Mouse (Mus musculus): ENCODE results near the gene Fbxo17. TPM values are rescaled to one million over a fixed set of nuclear protein-coding genes. Genes with fewer than 3 reads are reported as not detected.

Fbxo17 gene
- polyA plus RNA-seq, 1 experiment, result 1.3 TPM

GRCm38 (mm10) chr7:28766910-28767309 is 50.3 kb downstream of the Fbxo17 start:
- 3% methylated on average over 14 of the region's 14 CpGs for WGBS
- no peak overlapping the region for H3K27ac ChIP-seq (ENCODE audit: insufficient read depth, low read depth, low read length)
- H3K36me3 ChIP-seq (ENCODE audit: control insufficient read depth, insufficient read depth, low read length), result no peaks in the 10 kb centered on the region

DNA sequence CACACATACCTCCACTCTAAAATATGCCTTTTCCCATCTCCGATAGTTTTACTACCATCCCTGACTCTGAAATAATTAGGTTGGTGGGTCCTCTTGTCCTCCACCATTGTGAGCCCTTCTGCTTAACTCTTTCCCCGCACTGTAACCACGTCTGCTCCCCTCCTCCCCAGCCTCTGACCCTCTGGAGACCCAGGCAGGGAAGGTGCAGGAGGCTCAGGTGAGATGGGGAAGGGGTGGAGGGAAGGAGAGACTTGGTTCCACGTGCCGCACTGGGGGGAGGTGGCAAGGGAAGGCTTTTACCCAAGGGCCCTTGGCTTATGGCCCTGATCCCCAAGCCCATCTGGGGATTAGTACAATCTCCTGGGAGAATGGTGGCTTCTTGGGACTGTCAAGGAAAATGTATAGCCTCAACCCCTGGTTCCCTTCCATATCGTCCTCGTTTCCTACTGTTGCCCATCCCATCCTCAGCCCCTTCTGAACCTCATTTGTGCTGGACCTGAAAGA is 50.9 kb downstream of the Fbxo17 start, which contains the start of gene Nfkbib:
Gene Nfkbib (minus strand): TSS at position 51 of the 504 bp plus-strand sequence.
- Histone ChIP-seq H3K27ac (ENCODE audit: insufficient read depth, low read depth, low read length) (no peak within 1 kb of the TSS), H3K27me3 (replicated peaks; ENCODE audit: control insufficient read depth, insufficient read depth, low read length) (no peaks in the 10 kb centered on the region), H3K4me3 (ENCODE audit: insufficient read depth, low read depth, low read length) (peak within 1 kb of the TSS; percentile 98), H3K36me3 (ENCODE audit: control insufficient read depth, insufficient read depth, low read length) (no peaks in the 10 kb centered on the region), H3K4me1 (ENCODE audit: control insufficient read depth, insufficient read depth, low read length) (peaks cover 10% of the 10 kb centered on the region; the same call in 1 of the 2 replicates)
- DNase-seq, result no peak
- WGBS, result 65% methylated on average over 7 of the region's 7 CpGs
- TF ChIP-seq POLR2A (IDR thresholded peaks at IDR 0.05; ENCODE audit: low read depth, low read length) (no peak), CTCF (conservative IDR thresholded peaks at IDR 0.05; ENCODE audit: insufficient read depth, insufficient read length, low read depth, low read length) (no peak)

More at GRCm38 (mm10) chr7:28766910-28767309, 50.3 kb downstream of the Fbxo17 start:
- Histone ChIP-seq H3K4me1 (ENCODE audit: control insufficient read depth, insufficient read depth, low read length) (peaks cover 10% of the 10 kb centered on the region; the same call in 1 of the 2 replicates), H3K27me3 (replicated peaks; ENCODE audit: control insufficient read depth, insufficient read depth, low read length) (no peaks in the 10 kb centered on the region), H3K4me3 (ENCODE audit: insufficient read depth, low read depth, low read length) (peak overlapping the region; percentile 81)
- TF ChIP-seq POLR2A (IDR thresholded peaks at IDR 0.05; ENCODE audit: low read depth, low read length) (no peak), CTCF (conservative IDR thresholded peaks at IDR 0.05; ENCODE audit: insufficient read depth, insufficient read length, low read depth, low read length) (no peak)
- no peak for DNase-seq

DNA sequence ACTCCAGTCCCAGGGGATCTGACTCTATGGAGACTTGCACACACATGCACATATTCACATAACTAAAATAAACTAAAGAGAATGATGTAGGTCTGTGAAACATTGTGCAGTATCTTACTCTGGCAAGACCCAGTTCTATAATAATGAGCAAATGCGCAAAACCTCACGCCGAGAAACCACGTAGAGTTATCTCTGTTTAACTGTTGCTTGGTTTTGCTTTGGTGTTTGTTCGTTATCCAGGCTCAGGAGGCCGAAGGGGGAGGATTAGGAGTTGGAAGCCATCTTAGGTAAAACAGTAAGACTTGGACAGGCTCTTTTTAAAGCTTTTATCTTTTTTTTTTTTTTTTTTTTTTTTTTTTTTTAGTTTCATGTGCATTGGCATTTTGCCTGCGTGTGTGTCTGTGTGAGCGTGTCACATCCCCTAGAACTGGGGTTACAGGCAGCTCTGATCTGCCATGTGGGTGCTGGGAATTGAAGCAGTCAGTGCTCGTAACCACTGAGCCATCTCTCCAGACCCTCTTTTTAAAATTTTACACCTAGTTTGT is 52.9 kb downstream of the Fbxo17 start:
- 95% methylated on average over 9 of the region's 9 CpGs for WGBS
- Histone ChIP-seq H3K36me3 (ENCODE audit: control insufficient read depth, insufficient read depth, low read length) (no peaks in the 10 kb centered on the region), H3K4me1 (ENCODE audit: control insufficient read depth, insufficient read depth, low read length) (peaks cover 10% of the 10 kb centered on the region; the same call in 1 of the 2 replicates), H3K27me3 (replicated peaks; ENCODE audit: control insufficient read depth, insufficient read depth, low read length) (no peaks in the 10 kb centered on the region), H3K4me3 (ENCODE audit: insufficient read depth, low read depth, low read length) (no peak overlapping the region), H3K27ac (ENCODE audit: insufficient read depth, low read depth, low read length) (no peak overlapping the region)
- TF ChIP-seq CTCF (conservative IDR thresholded peaks at IDR 0.05; ENCODE audit: insufficient read depth, insufficient read length, low read depth, low read length), result no peak
- TF ChIP-seq POLR2A (IDR thresholded peaks at IDR 0.05; ENCODE audit: low read depth, low read length), result no peak
- DNase-seq, result no peak

DNA sequence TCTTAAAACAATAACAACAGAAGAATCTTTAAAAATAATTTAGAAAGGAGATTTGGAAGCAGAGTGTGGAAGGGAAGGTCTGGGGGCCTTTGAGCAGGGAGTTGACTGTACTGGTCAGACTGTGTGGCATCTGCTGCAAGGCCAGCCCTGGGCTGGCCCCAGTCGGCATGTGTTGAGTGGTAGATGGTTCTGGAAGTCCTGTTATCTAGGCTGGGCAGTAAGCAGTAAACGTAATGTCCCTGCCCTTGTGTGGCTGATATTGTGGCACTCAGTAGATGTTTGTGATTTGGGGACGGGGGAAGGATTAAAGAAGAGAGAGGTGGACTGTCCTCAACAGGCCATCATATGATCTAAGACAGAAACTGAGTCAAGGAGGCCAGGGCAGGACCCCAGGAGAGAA is 53.7 kb downstream of the Fbxo17 start:
- WGBS, result 96% methylated on average over 3 of the region's 3 CpGs
- no peak for DNase-seq
- TF ChIP-seq CTCF (conservative IDR thresholded peaks at IDR 0.05; ENCODE audit: insufficient read depth, insufficient read length, low read depth, low read length) (no peak), POLR2A (IDR thresholded peaks at IDR 0.05; ENCODE audit: low read depth, low read length) (no peak)
- Histone ChIP-seq H3K36me3 (ENCODE audit: control insufficient read depth, insufficient read depth, low read length) (no peaks in the 10 kb centered on the region), H3K27me3 (replicated peaks; ENCODE audit: control insufficient read depth, insufficient read depth, low read length) (no peaks in the 10 kb centered on the region), H3K4me3 (ENCODE audit: insufficient read depth, low read depth, low read length) (no peak overlapping the region), H3K4me1 (ENCODE audit: control insufficient read depth, insufficient read depth, low read length) (peaks cover 10% of the 10 kb centered on the region; the same call in 1 of the 2 replicates), H3K27ac (ENCODE audit: insufficient read depth, low read depth, low read length) (no peak overlapping the region)

GRCm38 (mm10) chr7:28771867-28772266 is 55.3 kb downstream of the Fbxo17 start:
- TF ChIP-seq CTCF (conservative IDR thresholded peaks at IDR 0.05; ENCODE audit: insufficient read depth, insufficient read length, low read depth, low read length) (no peak), POLR2A (IDR thresholded peaks at IDR 0.05; ENCODE audit: low read depth, low read length) (no peak)
- Histone ChIP-seq H3K4me1 (ENCODE audit: control insufficient read depth, insufficient read depth, low read length) (peaks cover 5% of the 10 kb centered on the region; the same call in 1 of the 2 replicates), H3K4me3 (ENCODE audit: insufficient read depth, low read depth, low read length) (no peak overlapping the region), H3K36me3 (ENCODE audit: control insufficient read depth, insufficient read depth, low read length) (no peaks in the 10 kb centered on the region), H3K27me3 (replicated peaks; ENCODE audit: control insufficient read depth, insufficient read depth, low read length) (no peaks in the 10 kb centered on the region), H3K27ac (ENCODE audit: insufficient read depth, low read depth, low read length) (no peak overlapping the region)
- WGBS, result 85% methylated on average over 11 of the region's 11 CpGs
- DNase-seq, result peak; percentile 27

DNA sequence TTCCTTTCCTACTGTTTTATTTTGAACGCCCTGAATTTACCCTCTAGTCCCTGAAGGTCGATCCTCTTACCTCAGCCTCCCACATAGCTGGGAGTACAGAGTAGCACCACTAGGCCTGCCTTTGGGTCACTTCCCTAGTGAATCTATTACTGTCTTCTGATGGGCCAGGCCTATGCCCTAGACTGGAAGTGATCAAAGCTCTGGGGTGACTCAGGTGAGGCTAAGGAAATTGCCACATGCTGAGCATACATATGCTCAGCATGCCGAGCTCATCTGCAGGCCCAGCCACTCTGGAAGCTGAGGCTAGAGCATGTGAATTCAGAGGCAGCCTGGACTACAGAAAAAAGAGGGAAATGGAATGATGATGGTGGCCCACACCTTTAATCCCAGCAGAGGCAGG is 56.6 kb downstream of the Fbxo17 start:
- Histone ChIP-seq H3K27me3 (replicated peaks; ENCODE audit: control insufficient read depth, insufficient read depth, low read length) (no peaks in the 10 kb centered on the region), H3K4me3 (ENCODE audit: insufficient read depth, low read depth, low read length) (no peak overlapping the region), H3K27ac (ENCODE audit: insufficient read depth, low read depth, low read length) (no peak overlapping the region), H3K4me1 (ENCODE audit: control insufficient read depth, insufficient read depth, low read length) (no peaks in the 10 kb centered on the region), H3K36me3 (ENCODE audit: control insufficient read depth, insufficient read depth, low read length) (no peaks in the 10 kb centered on the region)
- no peak for DNase-seq
- WGBS, result 56% methylated on average over 3 of the region's 3 CpGs
- TF ChIP-seq CTCF (conservative IDR thresholded peaks at IDR 0.05; ENCODE audit: insufficient read depth, insufficient read length, low read depth, low read length) (no peak), POLR2A (IDR thresholded peaks at IDR 0.05; ENCODE audit: low read depth, low read length) (no peak)

GRCm38 (mm10) chr7:28774164-28774563 is 57.6 kb downstream of the Fbxo17 start:
- H3K4me1 ChIP-seq (ENCODE audit: control insufficient read depth, insufficient read depth, low read length), result no peaks in the 10 kb centered on the region
- no peak overlapping the region for H3K27ac ChIP-seq (ENCODE audit: insufficient read depth, low read depth, low read length)
- 78% methylated on average over 12 of the region's 12 CpGs for whole genome bisulfite sequencing
- H3K27me3 ChIP-seq (replicated peaks; ENCODE audit: control insufficient read depth, insufficient read depth, low read length), result no peaks in the 10 kb centered on the region
- no peak for TF ChIP-seq POLR2A (IDR thresholded peaks at IDR 0.05; ENCODE audit: low read depth, low read length)
- no peak for TF ChIP-seq CTCF (conservative IDR thresholded peaks at IDR 0.05; ENCODE audit: insufficient read depth, insufficient read length, low read depth, low read length)
- no peaks in the 10 kb centered on the region for H3K36me3 ChIP-seq (ENCODE audit: control insufficient read depth, insufficient read depth, low read length)
- H3K4me3 ChIP-seq (ENCODE audit: insufficient read depth, low read depth, low read length), result no peak overlapping the region
- no peak for DNase-seq

Measured in kidney, adult 2 months (tissue).